Mouse (Mus musculus) spleen, embryonic (tissue): ENCODE results near the gene Tmem80.

Source experiments
- CTCF ChIA-PET: fragments of 350-600 bp; sonication (Branson Sonifier 250); formaldehyde crosslinking; loops from one replicate; lab custom pipeline; 2022; lab: Charles Lee

The Tmem80 gene

DNA sequence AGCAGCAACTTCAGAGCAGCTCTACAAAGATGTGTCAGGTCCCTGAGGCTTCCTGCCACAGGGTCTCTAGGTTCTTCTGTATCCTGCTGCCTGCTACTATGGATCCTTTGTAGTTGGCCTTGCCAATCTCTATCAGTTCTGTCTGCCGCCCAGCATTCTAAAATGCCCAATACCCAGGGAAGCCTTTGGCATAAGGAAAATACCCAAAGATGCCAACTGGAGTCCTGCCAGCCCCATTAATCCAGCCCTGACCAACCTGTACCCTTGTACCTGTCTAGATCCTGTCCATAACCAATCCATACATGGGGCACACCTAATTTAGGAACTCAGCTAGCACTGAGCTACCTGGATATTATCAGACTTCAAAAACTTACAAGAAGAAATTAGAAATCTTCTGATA is 2.9 kb upstream of the Tmem80 start:
- CTCF ChIA-PET = no interaction called here

DNA sequence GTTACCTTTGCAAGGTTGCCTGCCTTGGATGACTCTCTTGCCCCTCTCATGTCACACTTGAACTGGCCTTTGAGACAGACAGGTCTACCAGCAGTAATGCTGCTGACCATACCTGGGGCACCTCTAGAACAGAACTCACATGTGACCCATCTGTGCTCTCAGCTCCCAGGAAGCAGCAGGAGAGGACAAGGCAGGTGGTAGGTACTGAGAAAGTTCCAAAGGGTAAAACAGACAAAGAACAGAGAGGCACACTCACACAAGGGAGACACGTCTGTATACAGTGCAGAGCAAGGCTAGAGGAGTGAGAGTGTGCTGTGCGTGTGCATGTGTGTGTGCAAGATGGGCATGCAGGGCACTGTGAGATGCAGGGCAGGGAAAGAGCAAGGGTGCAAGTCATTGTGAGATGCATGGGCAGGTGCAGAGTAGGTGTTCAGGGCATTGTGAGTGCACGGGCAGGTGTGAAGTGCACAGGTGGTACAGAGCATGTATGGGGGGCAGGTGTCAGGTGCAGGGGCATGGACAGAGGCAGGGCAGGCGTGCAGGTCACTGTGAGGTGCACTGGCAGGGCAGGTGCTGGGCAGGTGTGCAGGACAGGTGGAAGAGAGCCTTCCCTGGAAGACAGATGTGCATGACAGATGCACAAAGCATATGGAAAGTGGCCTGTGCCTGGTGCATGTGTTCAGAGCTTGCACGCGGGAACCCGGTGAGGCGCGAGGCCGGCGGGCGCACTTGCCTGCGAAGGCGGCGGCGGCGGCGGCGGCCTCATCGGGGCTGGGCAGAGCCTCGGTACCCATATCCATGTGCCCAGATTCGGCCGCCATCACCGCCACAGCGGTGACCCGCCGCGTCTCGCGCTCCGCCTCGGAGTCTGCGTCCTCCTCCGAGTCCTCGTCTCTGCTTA is 743 bp upstream of the Tmem80 start:
- CTCF ChIA-PET = no interaction called here

DNA sequence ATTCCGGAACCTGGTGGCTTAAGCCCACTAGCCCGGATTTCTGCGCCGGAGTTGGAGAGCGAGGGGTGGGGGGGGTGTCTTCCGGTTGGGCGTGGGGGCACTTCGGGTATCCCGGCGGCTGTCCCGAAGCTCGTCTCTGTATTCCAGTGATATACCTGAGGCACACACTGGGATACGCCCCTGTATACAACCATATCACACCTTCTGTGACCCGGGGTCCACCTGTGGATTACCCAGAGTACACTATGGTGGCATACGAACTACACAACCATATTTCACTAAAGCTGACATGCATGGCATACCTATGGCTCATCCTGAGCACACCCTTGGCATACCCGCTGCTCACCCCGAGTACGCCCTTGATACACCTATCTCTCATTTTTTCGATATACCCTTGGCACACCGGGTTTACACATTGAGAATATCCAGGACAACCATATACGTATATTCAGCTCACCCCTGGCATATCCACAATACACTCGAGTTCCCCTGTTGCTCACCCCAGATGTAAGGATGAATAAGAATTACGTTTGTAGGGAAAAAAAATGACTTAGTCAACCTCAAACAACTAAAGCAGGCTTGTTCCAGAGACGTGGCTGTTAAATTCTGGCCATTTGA is 943 bp downstream of the Tmem80 start:
- CTCF ChIA-PET = interaction anchor here (0.6 to 0.7 kb wide), 2 partner anchors 18 to 26 kb away, joined by 5 to 8 read pairs; no protein-coding TSS in a partner anchor

DNA sequence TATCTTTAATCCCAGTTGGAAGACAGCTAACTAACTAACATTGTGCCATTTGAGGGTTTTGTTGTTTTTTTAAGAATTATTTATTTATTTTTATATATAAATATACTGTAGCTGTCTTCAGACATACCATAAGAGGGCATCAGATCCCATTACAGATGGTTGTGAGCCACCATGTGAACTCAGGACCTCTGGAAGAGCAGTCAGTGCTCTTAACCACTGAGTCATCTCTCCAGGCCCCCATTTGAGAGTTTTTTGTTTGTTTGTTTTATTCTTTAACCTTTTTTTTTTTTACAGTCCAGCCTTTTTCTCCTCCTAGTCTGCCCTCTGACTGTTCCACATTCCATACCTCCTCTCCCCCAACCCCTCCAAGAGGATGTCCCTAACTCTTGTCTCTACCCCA is 3.2 kb downstream of the Tmem80 start:
- CTCF ChIA-PET = interaction anchor here (0.7 kb wide), 1 partner anchor 60 kb away, joined by 3 read pairs; no protein-coding TSS in a partner anchor

DNA sequence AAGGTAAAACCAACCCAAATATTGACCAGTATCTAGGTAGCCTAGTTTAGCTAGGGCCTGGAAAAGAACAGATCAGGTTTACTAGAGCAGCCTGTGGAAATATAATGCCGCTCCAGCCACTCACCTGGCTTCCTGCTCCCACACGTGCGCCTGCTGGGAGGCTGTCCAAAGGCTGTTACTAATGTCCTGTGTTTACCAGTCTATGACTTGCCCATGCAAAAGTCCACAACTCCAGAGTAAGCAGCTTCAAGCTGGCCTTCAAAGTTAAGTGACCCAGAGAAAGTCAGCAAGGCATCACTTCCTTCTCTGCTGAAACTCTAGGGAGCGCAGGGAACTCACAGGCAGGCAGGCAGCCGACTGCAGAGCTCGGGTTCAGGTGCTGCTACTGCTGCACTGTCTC is 4.5 kb downstream of the Tmem80 start:
- CTCF ChIA-PET = interaction anchor here (0.6 to 0.7 kb wide), 2 partner anchors 23 to 40 kb away, joined by 4 to 9 read pairs; no protein-coding TSS in a partner anchor

DNA sequence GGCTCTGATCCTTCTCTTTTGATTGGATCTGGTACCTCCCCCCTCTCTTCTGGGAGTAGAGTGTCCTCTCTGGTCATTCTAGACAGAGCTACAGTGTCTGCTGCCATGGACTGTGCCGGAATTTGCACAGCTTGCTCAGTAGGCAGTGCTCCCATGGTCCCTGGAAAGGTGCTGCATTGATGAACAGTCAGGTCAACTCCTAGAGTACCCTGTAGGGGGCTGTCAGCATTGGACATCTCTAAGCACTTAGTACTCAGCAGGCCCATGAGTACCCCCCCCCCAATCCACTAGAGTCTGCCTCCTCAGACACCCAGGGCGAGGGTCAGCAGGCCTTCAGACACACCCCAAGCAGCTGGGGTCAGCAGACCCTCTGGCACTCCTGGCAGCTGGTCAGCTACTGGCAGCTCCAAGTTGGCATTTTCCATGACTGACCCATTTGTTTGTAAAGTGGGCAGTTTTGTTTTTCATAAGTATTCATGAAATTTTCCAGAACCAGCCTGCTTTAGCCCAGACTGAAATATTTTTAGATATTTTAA is 7.6 kb downstream of the Tmem80 start:
- CTCF ChIA-PET = no interaction called here

DNA sequence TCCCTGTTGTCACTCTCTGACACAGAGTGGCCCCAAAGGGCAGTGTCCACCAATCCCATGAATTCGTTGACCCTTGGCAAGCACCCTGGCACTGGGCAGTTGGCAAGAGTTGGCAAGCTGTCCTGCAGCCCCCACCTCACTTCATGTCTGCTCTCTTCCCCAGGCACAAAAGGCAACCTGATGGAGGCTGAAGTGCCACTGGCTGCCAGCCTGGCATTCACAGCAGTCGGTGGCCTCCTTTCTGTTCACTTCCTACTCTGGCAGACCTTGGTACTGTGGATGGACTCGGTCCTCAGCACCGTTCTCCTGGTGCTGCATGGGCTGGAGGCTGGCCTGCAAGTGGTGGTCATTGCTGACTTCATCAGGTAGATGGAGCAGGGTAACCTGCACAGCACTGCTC is 8.1 kb downstream of the Tmem80 start:
- CTCF ChIA-PET = no interaction called here

DNA sequence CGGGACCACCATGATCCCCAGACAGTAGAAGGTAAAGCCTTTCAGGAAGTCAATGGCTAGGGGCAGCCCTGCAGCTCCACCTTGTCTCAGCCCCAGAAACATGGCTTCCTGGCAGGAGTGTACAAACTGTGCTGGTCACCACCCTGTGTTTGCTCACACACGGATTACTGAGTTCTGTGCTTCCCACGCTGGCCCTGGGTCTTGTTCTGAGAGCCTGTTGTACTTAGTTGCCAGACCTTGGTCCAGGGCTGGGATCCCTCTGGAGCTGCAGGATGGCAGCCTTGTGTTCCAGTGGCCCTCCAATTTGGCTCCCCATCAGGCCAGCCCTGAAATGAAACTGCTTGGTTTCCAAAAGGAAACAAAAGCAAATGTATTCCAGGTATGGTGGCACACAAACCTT is 8.8 kb downstream of the Tmem80 start:
- CTCF ChIA-PET = no interaction called here

DNA sequence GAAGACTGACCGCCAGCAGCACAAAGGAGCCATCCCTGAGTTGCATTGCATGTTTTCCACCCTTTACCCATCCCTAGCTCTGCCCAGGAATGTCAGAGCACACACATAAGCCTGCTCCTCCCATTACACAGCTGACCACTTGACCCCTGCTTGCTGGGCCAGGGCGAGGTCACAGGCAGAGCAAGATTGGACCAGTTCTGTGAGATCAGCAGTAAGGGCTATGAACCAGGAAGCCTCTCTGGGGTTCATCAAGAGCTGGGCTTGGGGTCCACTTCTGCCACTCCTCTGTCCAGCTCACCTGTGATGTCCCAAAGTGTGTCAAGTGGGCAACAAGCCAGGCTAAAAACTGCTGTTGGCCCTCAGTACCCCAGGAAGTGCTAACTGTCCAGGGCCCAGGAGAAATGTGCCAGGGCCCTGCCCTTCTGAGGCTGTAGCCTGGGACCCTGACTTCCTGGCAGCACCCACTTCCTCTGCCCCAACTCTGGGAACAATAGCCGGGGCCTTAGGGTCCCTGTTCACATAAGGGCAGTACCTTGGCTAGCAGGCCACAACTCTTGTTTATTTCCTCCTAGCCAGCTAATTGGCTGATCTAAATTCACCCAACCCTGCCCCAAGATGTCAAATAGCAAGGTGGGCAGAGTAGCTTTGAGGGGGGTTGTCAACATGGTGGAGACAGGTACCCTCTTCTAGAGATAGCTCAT is 10.3 kb downstream of the Tmem80 start:
- CTCF ChIA-PET = no interaction called here

DNA sequence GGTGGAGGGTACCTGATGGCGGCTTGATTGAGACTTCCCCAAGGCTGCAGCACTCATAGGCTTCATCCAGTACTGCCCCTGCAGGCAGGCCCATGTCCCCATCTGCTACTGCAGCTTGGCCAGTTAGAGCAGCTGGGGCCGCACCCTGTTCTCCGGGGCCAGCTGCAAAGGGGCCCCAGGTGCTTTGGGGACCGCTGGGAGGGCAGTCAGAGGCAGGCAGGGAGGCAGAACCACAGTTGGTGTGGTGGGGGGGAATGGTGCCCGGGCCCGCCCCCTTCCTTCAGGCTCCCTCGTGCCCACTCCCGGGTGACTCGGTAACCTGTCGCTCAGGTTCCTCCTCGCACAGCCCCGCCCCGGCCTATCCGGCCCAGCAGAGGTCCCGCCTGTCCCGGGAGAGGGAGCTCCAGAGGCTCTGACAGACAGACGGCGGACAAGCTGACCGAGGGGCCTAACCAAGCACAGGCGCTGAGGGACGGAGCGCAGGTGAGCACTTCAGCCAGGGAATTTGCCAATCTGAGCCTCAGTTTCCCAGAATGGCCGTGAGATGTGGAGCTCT is 11.1 kb downstream of the Tmem80 start, which contains the start of gene Eps8l2:
Eps8l2 (plus strand) TSS at position 305 of the 556 bp plus-strand sequence.
- CTCF ChIA-PET = interaction anchor here (0.5 to 0.7 kb wide), 3 partner anchors 20 to 288 kb away, joined by 3 to 6 read pairs (median 4); no protein-coding TSS in a partner anchor

DNA sequence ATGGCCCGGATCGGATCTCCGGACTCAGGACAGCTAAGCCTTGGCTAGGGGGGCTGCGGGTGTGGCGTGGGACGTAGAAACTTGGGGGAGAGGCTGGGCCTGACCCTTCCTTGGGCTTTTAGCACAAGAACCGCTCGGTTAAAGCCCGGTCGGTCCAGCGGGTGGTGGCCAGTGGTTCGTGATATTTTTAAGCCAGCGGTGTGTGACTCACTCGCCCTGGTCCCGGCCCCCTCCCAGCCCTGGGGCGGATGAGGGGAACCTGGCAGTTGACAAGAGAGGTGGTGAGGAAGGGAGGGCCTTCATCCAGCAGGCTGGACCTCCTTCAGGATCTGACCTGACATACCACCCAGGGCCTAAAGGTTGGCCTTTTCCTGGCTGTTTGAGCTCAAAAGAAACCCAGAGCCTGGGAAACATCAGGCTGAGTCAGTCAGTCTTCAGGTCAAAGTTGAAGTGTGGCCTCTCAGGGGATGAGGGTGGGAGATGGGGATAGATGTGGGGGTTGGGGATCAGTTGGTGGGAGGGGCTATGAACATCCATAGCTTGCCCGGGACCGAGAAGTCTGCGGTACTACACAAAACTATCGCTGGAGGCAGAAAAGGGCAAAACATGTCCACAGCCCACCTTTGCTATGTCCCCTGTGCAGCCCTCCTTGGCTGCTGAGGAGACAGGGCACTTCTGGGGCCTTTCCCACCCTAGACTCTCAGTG is 11.8 kb downstream of the Tmem80 start:
- CTCF ChIA-PET = interaction anchor here (0.6 kb wide), 1 partner anchor 19 kb away, joined by 4 read pairs; no protein-coding TSS in a partner anchor

DNA sequence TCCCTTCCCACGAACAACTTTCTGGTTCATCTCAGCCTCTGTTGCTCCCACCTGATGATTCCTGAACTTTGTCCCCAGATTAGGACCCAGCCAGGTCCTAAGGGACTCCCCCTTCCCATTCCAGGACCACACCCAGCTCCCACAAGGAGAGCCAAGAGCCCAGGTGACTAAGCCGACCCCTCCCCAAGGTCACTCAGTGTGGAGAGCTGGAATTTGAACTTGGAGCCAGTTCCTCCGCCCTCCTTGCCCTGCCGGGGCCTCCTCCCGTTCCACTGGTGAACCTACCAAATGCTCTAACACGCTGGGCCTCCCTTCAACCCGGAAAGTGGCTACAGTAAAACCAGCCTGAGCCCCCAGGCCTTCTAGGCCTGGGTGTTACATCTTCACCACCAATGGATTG is 12.5 kb downstream of the Tmem80 start:
- CTCF ChIA-PET = no interaction called here

DNA sequence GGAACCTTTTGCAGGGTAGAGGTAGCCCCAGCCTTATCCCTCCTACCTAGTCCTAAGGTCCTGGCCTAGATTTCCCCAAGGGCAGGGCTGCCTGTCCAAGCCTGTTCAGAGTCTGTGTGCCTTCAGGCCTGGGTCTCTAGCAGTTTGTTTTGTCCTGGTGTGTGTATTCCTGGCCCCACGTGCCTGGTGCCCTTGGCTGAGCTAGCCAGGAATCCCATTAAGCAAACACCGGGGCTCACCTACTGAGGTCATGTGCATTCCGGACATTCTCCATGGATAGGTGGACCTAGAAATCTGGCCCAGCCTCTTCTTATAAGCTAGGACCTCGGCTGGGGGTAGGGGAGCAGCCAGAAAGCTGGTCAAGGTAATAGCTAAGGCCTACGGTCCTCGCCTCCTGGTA is 12.9 kb downstream of the Tmem80 start:
- CTCF ChIA-PET = no interaction called here

DNA sequence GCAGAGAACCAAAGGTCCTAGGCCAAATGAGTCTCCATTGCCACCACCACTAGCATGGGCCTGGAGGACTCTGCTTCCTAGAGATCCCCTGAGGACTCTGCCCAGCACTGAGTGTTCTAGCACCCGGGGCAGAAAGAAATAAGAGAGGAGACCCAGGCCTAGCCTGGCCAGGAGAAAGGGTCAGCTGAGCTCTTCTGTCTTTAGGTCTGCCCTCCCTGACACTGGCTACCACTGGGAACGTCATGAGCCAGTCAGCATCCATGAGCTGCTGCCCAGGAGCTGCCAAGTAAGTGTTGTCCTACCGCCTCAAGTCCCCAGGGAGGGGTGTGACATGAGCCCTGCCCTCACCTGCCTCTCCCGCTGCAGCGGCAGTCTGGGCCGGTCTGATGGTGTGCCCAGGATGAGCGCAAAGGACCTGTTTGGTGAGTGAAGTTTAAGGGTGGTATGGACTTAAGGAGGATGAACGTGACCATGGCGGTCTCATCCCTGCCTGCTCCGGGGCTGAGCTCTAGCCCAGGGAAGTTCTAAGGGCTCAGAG is 14.2 kb downstream of the Tmem80 start:
- CTCF ChIA-PET = no interaction called here

DNA sequence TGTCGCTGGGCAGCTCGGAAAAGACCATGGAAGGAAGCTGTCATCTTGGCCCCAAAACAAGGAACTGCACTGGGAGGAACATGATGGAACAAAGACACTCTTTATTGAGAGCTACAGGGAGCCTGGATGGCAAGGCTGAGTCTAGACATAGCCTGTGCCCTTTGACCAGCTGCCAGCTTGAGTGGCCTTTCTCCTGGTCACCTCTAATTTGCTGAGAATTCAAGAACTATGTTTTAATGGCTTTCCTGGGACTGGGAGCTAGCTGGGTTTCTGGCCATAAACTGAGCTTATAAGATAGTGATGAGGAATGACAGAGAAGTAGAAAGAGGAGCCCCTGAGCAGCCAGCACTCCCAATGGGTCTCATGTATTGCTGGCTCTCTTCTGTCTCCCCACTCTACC is 15.7 kb downstream of the Tmem80 start:
- CTCF ChIA-PET = no interaction called here

DNA sequence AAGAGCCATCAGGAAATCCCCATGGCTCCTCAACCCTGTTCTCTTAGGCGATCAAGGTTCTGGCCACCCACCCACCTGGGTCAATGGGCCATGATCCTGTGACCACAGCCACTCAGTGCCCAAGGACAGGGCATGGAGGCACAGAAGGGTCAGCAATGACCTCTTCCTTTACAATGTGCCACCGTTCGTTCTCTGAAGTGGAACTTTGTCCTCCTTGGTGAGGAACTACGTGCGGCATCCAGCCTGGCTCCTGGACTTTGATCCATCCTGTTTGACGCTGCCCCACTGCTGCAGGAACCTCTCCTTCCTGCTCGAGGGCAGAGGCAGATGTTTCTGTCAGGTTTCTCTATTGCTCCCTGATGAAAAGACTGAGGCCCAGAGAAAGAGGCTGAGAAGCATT is 16.2 kb downstream of the Tmem80 start:
- CTCF ChIA-PET = no interaction called here

DNA sequence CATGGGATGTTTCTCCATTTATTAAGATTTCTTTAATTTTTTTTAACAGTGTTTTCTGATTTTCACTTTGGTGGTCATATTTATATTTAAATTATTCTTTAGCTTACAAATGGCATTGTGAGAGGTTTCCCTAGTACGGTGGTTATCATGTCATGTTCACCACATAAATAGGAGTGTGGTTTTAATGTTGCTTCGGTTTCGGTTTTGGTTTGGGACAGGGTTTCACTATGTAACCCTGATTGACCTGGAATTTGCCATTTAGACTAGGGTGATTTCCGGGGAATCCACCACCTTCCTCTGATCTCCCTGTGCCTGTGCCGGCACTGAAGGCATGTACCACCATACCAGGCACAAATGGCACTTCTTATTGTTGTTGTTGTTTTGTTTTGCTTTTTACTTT is 17.2 kb downstream of the Tmem80 start:
- CTCF ChIA-PET = interaction anchor here (0.9 kb wide), 1 partner anchor 18 kb away, joined by 7 read pairs; no protein-coding TSS in a partner anchor

DNA sequence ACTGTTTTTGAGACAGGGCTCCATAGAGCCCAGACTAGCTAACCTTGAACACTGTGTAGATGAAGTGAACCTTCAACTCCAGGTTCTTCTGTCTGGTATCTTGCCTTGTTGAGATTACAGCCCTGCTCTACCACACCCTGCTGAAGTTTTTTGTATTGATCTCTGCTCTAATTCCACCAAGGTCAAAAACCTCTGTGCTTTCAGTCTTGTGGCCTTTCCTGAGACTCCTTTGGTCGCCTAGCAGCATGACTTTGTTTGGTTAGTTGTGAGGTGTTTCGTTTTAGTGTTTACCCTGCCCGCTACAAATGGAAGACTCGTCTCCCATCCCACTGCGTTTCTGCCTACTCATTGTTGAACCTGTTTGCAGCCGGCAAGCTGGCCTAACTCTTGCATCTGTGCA is 23.5 kb downstream of the Tmem80 start:
- CTCF ChIA-PET = no interaction called here

DNA sequence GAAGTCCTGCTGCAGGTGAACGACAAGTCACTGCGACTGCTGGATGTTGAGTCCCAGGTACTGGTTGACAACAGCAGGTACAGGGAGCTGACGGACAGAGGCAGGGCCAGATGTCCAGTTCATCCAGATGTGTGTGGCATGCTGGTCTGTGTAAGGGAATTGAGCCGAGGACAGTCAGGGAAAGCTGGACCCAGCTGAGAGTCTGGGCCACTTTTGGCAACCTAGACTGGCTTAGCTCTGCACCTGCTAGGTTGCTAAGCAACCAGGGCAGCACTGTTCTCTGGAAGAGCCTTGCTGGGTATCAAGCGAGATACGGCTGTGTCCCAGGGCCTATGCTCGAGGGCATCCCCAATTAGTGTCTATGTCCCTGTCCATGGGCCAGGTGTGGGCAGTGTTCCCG is 27.5 kb downstream of the Tmem80 start:
- CTCF ChIA-PET = interaction anchor here (0.8 kb wide), 1 partner anchor 23 kb away, joined by 4 read pairs; no protein-coding TSS in a partner anchor

DNA sequence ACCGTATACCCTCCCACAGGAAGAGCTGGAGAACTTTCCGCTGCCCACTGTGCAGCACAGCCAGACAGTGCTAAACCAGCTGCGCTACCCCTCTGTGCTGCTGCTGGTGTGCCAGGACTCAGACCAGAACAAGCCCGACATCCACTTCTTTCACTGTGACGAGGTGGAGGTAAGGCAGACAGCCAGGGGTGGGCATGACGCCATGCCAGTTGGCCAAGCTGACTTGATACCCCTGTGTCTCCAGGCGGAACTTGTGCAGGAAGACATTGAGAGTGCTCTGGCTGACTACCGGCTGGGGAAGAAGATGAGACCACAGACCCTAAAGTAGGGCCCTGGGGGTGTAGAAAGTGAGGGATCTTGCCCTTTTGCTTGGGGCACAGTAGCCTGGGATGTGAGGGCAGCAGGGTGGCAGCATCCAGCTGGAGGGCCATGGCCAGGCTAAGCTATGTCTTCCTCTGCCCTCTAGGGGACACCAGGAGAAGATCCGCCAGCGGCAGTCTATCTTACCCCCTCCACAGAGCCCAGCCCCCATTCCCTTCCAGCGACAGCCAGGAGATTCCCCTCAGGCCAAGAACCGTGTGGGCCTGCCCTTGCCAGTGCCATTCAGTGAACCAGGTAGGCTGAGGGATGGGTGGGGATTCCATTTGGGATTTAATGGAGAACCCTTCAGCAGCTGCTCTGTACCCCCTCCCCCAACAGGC is 28.2 kb downstream of the Tmem80 start:
- CTCF ChIA-PET = interaction anchor here (0.8 kb wide), 1 partner anchor 24 kb away, joined by 4 read pairs; no protein-coding TSS in a partner anchor
